Mouse (Mus musculus) heart, adult 18-20 months (tissue): ENCODE results near the gene Ttyh1. TPM values are rescaled to one million over a fixed set of nuclear protein-coding genes. Genes with fewer than 3 reads are reported as not detected.
A peak's percentile ranks its signal among the peaks of the same experiment; 100 is the strongest.
"Not testable (repeated sequence)": the region's sequence is repeated elsewhere in the genome, so short reads cannot be mapped to it uniquely, and the experiment has no call there.

Experiments
- DNase-seq, 2 experiments: peaks; one replicate each; pipeline ENCODE4 v3.0.0; 2021 to 2022; ENCODE audit warnings: mixed read lengths in 1 of 2
- total RNA-seq, 2 experiments: library from RNA; stranded (reverse); gene quantifications; 2 replicates each; pipeline ENCODE4 v1.2.3; 2021

Gene Ttyh1
- total RNA-seq, 2 experiments from 2014 or later: 0.69 to 0.92 TPM

- no peak for DNase-seq
Measured at GRCm38 (mm10) chr7:4143506-4143905, 24.3 kb downstream of the Ttyh1 start.

DNA sequence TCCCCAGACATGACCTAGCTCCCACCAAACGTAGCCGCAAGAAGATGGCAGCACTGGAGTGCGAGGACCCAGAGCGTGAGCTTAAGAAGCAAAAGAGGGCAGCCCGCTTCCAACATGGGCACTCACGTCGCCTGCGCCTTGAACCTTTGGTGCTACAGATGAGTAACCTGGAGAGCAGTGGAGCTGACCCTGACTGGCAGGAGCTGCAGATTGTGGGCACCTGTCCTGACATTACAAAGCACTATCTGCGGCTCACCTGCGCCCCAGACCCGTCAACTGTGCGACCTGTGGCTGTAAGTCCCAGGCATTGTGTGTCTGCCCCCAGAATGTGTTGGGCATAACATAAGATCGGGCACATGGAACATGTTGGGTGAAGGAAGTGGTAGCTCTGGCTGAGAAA lies 24.8 kb downstream of the Ttyh1 start:
- no peak for DNase-seq

DNA sequence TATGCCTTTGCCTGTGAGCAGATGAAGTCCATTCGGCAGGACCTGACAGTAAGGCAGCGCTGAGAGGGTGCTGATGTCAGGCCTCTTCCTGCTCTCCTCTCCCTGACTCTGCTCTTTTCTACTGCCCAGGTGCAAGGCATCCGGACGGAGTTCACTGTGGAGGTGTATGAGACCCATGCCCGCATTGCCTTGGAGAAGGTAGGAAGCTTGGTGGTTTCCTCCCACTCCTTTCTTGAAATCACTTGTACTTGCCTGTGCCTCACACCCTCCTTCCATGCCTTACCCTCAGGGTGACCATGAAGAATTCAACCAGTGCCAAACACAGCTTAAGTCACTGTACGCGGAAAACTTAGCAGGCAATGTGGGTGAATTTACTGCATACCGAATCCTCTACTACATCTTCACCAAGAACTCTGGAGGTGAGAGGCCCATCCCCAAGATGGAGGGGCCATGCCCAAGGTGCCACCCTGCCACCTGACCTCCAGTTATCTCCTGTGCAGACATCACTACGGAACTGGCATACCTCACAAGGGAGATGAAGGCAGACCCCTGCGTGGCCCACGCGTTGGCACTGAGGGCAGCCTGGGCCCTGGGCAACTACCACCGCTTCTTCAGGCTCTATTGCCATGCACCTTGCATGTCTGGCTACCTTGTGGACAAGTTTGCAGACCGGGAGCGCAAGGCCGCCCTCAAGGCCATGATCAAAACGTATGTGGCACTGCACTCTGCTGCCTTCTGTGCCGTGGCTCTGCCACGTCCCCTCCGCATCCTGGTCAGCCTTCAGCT lies 25.8 kb downstream of the Ttyh1 start:
- no peak for DNase-seq

DNA sequence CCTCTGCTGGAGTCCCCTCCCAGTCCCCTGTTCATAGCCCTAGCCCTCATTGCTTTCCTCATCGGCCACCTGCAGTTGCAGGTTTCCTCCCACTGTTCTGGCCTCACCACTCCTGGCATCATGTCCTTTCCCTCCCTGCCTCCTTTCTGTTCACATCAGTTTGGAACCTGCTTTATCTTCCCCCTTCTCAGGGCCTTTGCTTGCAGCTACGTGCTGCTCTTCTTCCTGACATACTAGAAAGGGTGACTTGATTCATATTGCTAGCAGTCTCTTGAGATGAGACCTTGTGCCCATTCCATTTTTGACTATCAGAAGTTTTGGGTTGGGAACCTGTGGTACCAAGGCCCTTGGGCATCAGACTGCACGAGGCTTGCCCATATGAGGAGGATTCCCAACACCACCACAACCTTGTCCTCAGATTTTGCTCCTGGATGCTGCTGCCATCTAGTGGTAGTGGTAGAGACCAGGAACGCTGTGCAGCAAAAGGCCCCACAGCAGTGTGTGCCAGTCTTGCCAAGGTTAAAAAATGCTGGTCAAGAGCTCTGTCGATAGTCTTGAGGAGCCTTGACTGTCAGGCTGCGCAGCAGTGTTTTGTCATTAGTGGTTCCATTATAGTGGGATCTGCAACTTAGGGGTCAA lies 26.5 kb downstream of the Ttyh1 start:
- DNase-seq: peak; percentile 60 to 77

- DNase-seq: no peak
Measured at GRCm38 (mm10) chr7:4146241-4147180, 27.3 kb downstream of the Ttyh1 start.

DNA sequence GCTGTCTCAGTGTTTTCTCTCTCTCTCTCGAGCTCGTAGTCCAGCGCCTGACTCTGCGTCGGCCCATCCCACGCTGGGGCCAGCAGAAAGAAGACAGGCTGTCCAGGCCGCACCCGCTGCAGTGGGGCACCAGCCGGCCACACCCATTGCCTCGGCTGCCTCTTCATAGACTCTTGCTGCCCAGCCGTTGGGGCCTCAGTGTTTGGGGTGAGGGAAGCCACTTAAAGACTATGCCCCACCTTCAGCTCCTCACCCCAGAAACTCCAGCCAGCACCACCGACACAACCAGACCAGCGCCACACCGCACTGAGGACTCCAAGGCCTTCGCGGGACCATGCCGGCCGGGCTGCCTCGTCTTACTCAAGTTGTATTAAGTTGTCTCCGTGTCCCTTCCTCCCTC lies 28.2 kb downstream of the Ttyh1 start:
- DNase-seq: peak in 1 of 2 experiments; percentile 17

DNA sequence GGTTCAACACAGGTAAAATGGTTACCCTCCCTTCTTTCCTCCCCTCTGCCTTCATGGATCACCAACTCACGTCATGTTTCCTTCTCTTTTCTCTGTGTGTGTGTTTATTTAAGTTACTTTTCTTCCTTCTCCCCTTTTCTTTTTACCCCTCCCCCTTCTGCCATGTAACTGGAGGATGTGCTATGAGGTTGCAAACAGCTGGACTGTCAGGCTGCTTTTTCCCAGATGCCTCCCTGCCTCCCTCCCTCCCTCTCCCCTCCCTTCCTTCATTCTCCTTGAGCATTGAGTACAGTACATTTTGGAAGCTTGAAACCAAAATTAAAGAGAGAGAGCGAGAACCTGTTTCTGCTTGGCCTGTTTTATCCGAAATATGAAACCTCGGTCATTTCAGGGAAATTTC lies 28.6 kb downstream of the Ttyh1 start:
- peak in 1 of 2 experiments; percentile 7 for DNase-seq

DNA sequence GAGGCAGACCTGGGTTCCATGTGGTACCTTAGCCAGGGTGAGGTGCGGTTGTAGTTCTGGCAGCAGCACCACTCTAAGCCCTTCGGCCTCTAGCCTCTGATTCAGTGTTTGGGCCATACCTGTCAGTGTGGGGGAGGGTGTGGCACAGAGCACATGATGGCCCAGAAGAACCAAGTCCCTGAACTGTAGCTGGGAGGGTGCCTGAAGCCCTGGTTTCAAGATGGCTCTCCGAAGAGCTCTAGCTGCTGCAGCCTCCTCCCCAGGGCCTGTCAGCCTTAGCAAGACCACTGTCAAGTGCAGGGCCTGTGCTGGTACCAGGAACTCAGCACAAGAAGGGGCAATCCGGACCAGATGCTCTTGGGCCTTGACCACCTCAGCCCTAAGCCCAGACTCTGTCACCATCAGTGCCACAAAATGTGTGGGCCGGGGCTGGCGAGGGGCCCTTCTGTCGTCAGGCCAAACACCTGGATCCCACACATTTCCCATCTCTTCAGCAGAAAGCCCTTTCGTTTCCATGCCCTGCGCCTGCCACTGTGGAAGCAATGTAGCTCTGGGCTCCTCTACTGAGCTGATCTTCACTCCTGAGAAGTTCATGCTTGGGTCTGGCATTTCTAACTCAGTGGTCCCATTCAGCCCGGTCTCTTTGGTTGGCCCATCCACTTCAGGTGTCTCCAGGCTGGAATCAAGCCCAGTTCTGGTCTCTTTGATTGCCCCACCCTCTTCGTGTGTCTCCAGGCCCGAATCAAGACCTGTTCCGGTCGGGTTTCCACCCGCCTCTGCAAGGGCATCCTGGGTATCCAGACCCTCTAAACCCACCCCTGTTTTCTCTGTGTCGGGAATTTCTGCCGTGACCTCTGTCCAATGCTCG lies 29.4 kb downstream of the Ttyh1 start:
- DNase-seq: no peak

- peak; percentile 89 to 92 for DNase-seq
Measured at GRCm38 (mm10) chr7:4149209-4150054, 30.2 kb downstream of the Ttyh1 start.

DNA sequence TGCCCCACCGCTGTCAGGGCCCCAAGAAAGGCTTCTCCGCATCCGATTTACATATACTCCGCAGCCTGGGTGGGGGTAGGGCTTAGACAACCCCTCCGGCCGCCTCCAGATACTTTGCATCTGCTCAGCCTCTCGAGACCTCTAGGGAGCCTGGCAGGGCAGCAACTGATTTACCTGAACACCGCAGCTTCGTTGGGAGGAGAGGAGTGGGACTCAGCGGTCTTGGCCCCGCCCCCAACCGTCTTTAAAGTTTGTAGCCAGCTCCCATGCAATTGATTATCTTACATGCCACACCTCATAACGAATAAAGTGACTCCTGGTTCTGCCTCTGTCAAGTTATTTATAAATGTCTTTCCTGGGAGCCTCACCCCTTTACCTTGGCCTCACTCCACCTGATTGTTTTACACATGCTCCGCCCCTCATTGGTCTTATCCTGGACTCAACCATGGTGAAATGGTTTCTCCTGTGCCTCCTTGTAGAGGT lies 30.9 kb downstream of the Ttyh1 start, which contains the start of gene Leng9:
Gene Leng9, minus strand, starts transcription at position 316 of the 483 bp plus-strand sequence.
- peak in 1 of 2 experiments; percentile 59 for DNase-seq

DNA sequence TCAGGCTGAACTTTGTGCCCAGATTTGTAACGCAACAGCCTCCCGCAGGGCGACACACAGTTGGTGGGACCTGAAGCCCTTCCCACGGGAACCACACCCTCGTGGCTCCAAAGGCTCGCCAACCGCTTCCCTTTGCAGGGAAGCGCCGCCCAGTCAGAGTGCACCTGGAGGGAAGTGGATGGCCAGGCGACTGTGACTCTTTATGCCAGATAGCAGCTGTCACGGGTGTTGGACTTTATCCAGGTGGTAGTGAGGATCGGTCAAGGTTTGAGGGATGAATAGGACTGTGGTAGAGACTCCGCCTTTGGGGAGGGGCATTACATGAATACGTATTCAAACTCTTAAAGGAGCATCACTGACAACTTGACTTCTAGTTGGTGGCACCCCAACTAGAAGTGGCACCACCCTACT lies 31.6 kb downstream of the Ttyh1 start:
- peak; percentile 62 to 67 for DNase-seq

DNA sequence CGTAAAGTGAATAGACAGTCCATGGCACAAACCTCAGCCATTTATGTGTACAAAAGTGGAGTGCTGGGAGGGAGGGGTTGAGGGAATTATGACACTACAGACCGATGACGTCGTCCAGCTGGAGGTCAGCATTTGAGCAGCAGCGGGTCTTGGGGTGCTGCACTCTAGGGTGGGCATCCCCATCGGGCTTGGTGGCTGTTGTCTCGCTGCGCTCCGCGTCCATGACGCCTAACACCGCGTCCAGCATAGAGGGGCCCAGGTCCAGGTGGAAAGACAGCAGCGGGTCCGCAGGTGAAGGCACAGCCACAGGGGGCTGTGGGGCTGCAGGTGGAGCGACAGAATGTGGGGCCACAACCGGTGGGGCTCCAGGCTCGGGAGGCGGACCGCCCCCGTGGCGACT lies 32.0 kb downstream of the Ttyh1 start:
- no peak for DNase-seq

GRCm38 (mm10) chr7:4154356-4154755 lies 35.1 kb downstream of the Ttyh1 start:
- no peak for DNase-seq

GRCm38 (mm10) chr7:4154976-4155375 lies 35.8 kb downstream of the Ttyh1 start:
- DNase-seq: no peak

DNA sequence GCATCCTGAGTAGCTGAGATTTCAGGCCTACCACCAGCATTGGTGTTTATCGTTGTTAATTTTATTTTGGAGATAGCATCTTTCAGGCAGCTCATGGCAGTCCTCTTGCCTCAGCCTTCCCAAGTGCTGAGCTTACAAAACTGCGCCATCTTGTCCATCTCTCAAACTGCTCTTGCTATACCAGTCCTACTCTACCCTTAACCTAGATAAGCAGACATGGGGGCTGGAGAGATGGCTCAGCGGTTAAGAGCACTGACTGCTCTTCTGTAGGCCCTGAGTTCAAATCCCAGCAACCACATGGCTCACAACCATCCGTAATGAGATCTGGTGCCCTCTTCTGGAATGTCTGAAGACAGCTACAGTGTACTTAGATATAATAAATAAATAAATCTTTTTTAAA lies 42.4 kb downstream of the Ttyh1 start:
- DNase-seq: not testable (repeated sequence)

GRCm38 (mm10) chr7:4163571-4164072 lies 44.4 kb downstream of the Ttyh1 start:
- peak; percentile 49 to 54 for DNase-seq

DNA sequence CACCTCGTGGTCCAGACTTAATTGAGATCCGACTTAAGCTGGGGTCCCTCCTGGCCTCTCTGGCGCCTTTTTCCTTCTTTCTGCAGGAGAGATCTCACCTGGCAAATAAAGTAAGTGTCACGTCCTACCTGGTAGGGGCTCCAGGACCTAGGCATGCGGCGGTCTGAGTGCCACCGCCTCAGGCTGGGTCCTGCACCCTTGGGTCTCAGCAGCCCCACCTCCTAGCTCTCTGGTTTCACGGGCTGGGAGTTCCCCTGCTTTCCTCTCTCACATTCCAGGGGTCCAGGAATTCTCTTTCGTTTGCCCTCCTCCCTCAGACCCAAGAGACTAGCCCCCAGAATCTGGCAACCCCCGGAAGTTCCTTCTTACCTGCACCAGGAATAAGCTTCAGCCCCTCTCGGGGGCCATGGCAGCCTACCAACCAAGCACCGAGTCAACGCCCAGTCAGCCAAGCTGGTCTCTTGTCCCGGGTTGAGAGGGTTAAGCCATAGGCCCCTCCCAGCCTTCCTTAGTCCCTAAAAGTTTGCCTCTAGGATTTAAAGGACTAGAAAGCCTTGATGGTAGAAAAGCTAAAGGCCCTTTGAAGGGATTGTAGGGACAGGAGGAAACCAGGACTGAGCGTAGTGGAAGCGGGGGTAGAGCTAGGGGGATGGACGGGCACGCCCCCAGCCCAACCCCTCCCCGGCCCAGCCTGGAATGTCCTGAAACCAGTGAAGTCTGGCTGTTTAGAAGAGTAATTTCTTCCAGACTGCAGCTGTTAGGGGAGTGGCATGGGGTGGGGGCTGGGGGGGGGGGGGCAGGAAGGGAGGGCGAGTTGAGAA lies 45.1 kb downstream of the Ttyh1 start, which contains the start of gene Cdc42ep5:
Gene Cdc42ep5, minus strand, starts transcription at position 771 of the 821 bp plus-strand sequence.
- peak; percentile 71 to 79 for DNase-seq

DNA sequence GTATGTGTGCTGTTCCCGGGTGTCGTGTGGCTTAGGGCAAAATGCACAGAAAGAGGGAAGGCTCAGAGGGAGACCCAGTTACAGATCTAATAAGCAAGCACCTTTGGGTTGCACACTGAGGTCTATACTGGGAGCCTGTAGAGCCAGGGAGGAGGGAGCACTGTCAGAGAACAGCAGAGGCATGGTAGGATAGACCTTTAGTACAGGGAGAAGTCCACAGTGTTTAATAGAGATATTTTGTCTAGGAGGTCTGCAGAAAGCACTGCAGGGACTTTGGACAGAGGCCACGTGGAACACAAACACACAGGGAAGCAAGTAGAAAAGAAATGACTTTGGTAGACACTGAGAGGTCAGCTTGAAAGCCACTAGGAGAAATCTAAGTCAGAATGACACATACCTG lies 46.1 kb downstream of the Ttyh1 start:
- DNase-seq: no peak

DNA sequence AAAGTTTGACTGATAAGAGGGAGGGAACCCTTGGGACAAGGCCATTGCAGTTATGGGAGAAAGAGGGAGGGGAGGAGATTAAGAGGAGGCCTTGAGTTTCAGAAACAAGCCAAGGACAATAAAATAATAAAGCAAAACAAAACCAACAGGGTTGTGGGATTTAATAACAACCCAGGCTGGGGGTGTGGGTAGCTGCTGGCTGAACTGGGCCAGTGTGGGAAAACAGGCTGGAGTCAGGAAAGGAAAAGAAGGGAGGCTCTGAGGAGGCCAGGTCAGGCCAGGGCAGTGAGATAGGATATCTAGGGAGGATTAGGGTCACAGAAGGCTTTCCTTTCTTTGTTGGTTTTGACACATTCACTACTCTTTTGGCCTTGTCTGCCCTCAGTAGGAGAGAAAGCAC lies 47.9 kb downstream of the Ttyh1 start:
- no peak for DNase-seq
